16 mouse cellular contexts compared by ENCODE assay signal in genomic region chr4:111577087-111577773, GRCm38 (mm10).
DNase-seq lines count a peak whose midpoint lies in the region; ATAC-seq lines count a peak whose summit lies in the region.
"Had no signal": no experiment of that assay in that cellular context is flagged by ENCODE, and none has a peak within 500 bp of the region (broad histone marks: within the 10 kb centered on the region; RNA-seq: fewer than 3 reads in every experiment).

No protein-coding gene starts in this region.

- H3K4me1 ChIP-seq in hindbrain, embryonic 13.5 days (replicated peaks), result peaks cover 9% of the 10 kb centered on the region
- peaks cover 7% of the 10 kb centered on the region; the same call in 1 of the 2 replicates for H3K4me1 ChIP-seq in hindbrain, embryonic 14.5 days (replicated peaks; ENCODE audit: control insufficient read depth, insufficient read depth, low read length)
- H3K4me1 ChIP-seq in neural tube, embryonic 13.5 days (replicated peaks), result peaks cover 12% of the 10 kb centered on the region
- H3K4me1 ChIP-seq in neural tube, embryonic 15.5 days, result peaks cover 5% of the 10 kb centered on the region; the same call in 1 of the 2 replicates
- H3K4me1 ChIP-seq: heart, embryonic 13.5 days had no signal

- ATAC-seq in hindbrain, embryonic 13.5 days (ENCODE audit: low FRiP score), result no peak
- ATAC-seq in hindbrain, embryonic 14.5 days (ENCODE audit: low FRiP score), result no peak
- ATAC-seq in neural tube, embryonic 13.5 days (ENCODE audit: low read depth), result peak; percentile 40; the same call in 1 of the 2 replicates
- no peak for ATAC-seq in neural tube, embryonic 15.5 days (ENCODE audit: low FRiP score)
- ATAC-seq: forebrain, embryonic 15.5 days; hindbrain, postnatal 0 days had no signal

- DNase-seq in hindbrain, embryonic 14.5 days (ENCODE audit: low spot score), result no peak
- peak; percentile 15 to 20 for DNase-seq in right cerebral cortex, adult 2 months (ENCODE audit: low spot score in 2 of 2)
- DNase-seq in right cerebral cortex, postnatal 14 days, result no peak
- no peak for DNase-seq in cerebellum, adult 9-10 months
- DNase-seq: adrenal gland, postnatal 10 days; cerebellum, adult 11-12 months; cerebellum, adult 9-11 months; cerebellum, postnatal 36 days; gastrocnemius, postnatal 14 days; heart, postnatal 36 days had no signal

- no peak overlapping the region for H3K4me2 ChIP-seq in hindbrain, embryonic 13.5 days
- no peak overlapping the region for H3K4me2 ChIP-seq in hindbrain, embryonic 14.5 days (replicated peaks)
- H3K4me2 ChIP-seq in neural tube, embryonic 13.5 days, result no peak overlapping the region
- H3K4me2 ChIP-seq in neural tube, embryonic 15.5 days, result no peak overlapping the region
- H3K4me2 ChIP-seq: forebrain, embryonic 15.5 days; heart, embryonic 13.5 days had no signal

- H3K9me3 ChIP-seq in hindbrain, embryonic 13.5 days, result no peaks in the 10 kb centered on the region
- H3K9me3 ChIP-seq in hindbrain, embryonic 14.5 days (ENCODE audit: control insufficient read depth, low read length), result no peaks in the 10 kb centered on the region
- no peaks in the 10 kb centered on the region for H3K9me3 ChIP-seq in neural tube, embryonic 13.5 days
- no peaks in the 10 kb centered on the region for H3K9me3 ChIP-seq in neural tube, embryonic 15.5 days (replicated peaks)
- H3K9me3 ChIP-seq: forebrain, embryonic 15.5 days; heart, embryonic 13.5 days had no signal

- 0 out of 2 replicates have a peak overlapping the region, but pooled peaks have one; percentile 8 for H3K27ac ChIP-seq in hindbrain, embryonic 13.5 days
- H3K27ac ChIP-seq in hindbrain, embryonic 14.5 days, result no peak overlapping the region
- H3K27ac ChIP-seq in neural tube, embryonic 13.5 days (replicated peaks), result no peak overlapping the region
- H3K27ac ChIP-seq in neural tube, embryonic 15.5 days (replicated peaks), result no peak overlapping the region
- H3K27ac ChIP-seq: forebrain, embryonic 15.5 days; heart, embryonic 13.5 days; hindbrain, postnatal 0 days had no signal

- H3K4me3 ChIP-seq in hindbrain, embryonic 13.5 days, result no peak overlapping the region
- H3K4me3 ChIP-seq in hindbrain, embryonic 14.5 days (replicated peaks; ENCODE audit: low read length), result no peak overlapping the region
- H3K4me3 ChIP-seq in neural tube, embryonic 13.5 days, result no peak overlapping the region
- no peak overlapping the region for H3K4me3 ChIP-seq in neural tube, embryonic 15.5 days (replicated peaks)
- H3K4me3 ChIP-seq: forebrain, embryonic 15.5 days; heart, embryonic 13.5 days had no signal

- no peak overlapping the region for H3K9ac ChIP-seq in hindbrain, embryonic 13.5 days
- no peak overlapping the region for H3K9ac ChIP-seq in hindbrain, embryonic 14.5 days
- H3K9ac ChIP-seq in neural tube, embryonic 13.5 days, result no peak overlapping the region
- no peak overlapping the region for H3K9ac ChIP-seq in neural tube, embryonic 15.5 days (replicated peaks)
- H3K9ac ChIP-seq: forebrain, embryonic 15.5 days; heart, embryonic 13.5 days had no signal

- H3K36me3 ChIP-seq in hindbrain, embryonic 13.5 days, result no peaks in the 10 kb centered on the region
- H3K36me3 ChIP-seq in hindbrain, embryonic 14.5 days (replicated peaks; ENCODE audit: control insufficient read depth, insufficient read depth), result no peaks in the 10 kb centered on the region
- H3K36me3 ChIP-seq in neural tube, embryonic 13.5 days, result no peaks in the 10 kb centered on the region
- no peaks in the 10 kb centered on the region for H3K36me3 ChIP-seq in neural tube, embryonic 15.5 days
- H3K36me3 ChIP-seq: forebrain, embryonic 15.5 days; heart, embryonic 13.5 days had no signal

- H3K27me3 ChIP-seq in hindbrain, embryonic 13.5 days, result no peaks in the 10 kb centered on the region
- no peaks in the 10 kb centered on the region for H3K27me3 ChIP-seq in hindbrain, embryonic 14.5 days (ENCODE audit: control insufficient read depth, insufficient read depth, low read length)
- no peaks in the 10 kb centered on the region for H3K27me3 ChIP-seq in neural tube, embryonic 13.5 days
- no peaks in the 10 kb centered on the region for H3K27me3 ChIP-seq in neural tube, embryonic 15.5 days (replicated peaks)
- H3K27me3 ChIP-seq: forebrain, embryonic 15.5 days; heart, embryonic 13.5 days had no signal

- WGBS in hindbrain, embryonic 13.5 days, result 78% methylated on average over 10 of the region's 10 CpGs
- 77% methylated on average over 10 of the region's 10 CpGs for WGBS in hindbrain, embryonic 14.5 days
- WGBS in neural tube, embryonic 13.5 days, result 74% methylated on average over 10 of the region's 10 CpGs
- WGBS in neural tube, embryonic 15.5 days, result 71% methylated on average over 10 of the region's 10 CpGs

Comparison
In these comparisons a context has a peak if more than half of its experiments do, and no peak if none do; other contexts are left out.
1. DNase-seq: peak in right cerebral cortex, adult 2 months (2 of 2); none in hindbrain, embryonic 14.5 days (single experiment), right cerebral cortex, postnatal 14 days (single experiment) and cerebellum, adult 9-10 months (single experiment).